Mouse (Mus musculus): ENCODE results near the gene Limk1. TPM values are rescaled to one million over a fixed set of nuclear protein-coding genes. Genes with fewer than 3 reads are reported as not detected.

Limk1 gene
- polyA plus RNA-seq, 1 experiment from 2014 or later = 1.7 TPM

DNA sequence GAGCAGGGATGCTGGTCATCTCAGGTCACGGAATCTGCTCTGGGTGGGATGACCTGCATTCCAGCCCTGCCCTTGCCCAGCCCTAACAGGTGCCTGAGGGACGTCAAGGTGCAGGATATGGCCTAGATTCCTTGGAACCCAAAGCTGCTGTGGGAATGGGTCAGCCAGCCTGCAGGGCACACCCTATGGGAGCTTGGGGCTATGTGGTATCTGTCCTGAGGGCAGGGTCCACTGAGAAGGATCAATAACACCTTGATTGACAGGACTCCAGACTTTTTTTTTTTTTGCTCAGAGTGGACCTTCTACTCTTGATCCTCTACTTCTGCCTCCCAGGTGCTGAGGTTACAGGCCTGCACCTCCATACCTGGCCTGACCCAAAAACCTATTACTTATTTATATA is 41.0 kb downstream of the Limk1 start:
- no peak overlapping the region for H3K4me3 ChIP-seq (ENCODE audit: low read depth, low read length)
- no peaks in the 10 kb centered on the region for H3K36me3 ChIP-seq (ENCODE audit: control insufficient read depth, insufficient read depth, low read length)
- H3K9me3 ChIP-seq (ENCODE audit: control insufficient read depth, low read length) = no peaks in the 10 kb centered on the region
- ATAC-seq (replicated peaks; ENCODE audit: low FRiP score) (peak; percentile 58; the same call in 1 of the 2 replicates), DNase-seq (ENCODE audit: low spot score) (no peak)
- no peak overlapping the region for H3K4me2 ChIP-seq
- H3K4me1 ChIP-seq (replicated peaks; ENCODE audit: control insufficient read depth, insufficient read depth, low read length) = no peaks in the 10 kb centered on the region; the same call in 1 of the 2 replicates
- no peaks in the 10 kb centered on the region for H3K27me3 ChIP-seq (replicated peaks; ENCODE audit: control insufficient read depth, insufficient read depth, low read length)
- no peak overlapping the region for H3K27ac ChIP-seq (ENCODE audit: low read depth, low read length)
- H3K9ac ChIP-seq (ENCODE audit: low read depth, low read length) = no peak overlapping the region
- 71% methylated on average over 2 of the region's 2 CpGs for WGBS

DNA sequence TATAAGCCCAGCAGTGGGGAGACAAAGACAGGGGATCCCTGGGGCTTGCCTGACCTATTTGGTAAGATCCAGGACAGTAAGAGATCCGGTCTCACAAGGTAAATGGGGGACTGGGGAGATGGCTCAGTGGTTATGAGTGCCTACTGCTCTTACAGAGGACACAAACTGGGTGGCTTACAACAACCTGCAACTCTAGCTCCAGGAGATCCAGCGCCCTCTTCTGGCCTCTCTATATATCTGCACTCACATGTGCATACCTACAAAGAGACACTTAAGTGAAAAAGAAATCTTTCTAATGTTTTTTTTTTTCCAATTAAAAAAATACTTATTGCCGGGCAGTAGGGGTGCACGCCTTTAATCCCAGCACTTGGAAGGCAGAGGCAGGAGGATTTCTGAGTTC is 41.9 kb downstream of the Limk1 start:
- Histone ChIP-seq H3K9me3 (ENCODE audit: control insufficient read depth, low read length) (no peaks in the 10 kb centered on the region), H3K4me3 (ENCODE audit: low read depth, low read length) (no peak overlapping the region), H3K4me1 (replicated peaks; ENCODE audit: control insufficient read depth, insufficient read depth, low read length) (no peaks in the 10 kb centered on the region; the same call in 1 of the 2 replicates), H3K4me2 (no peak overlapping the region), H3K27ac (ENCODE audit: low read depth, low read length) (no peak overlapping the region), H3K27me3 (replicated peaks; ENCODE audit: control insufficient read depth, insufficient read depth, low read length) (no peaks in the 10 kb centered on the region), H3K36me3 (ENCODE audit: control insufficient read depth, insufficient read depth, low read length) (no peaks in the 10 kb centered on the region), H3K9ac (ENCODE audit: low read depth, low read length) (no peak overlapping the region)
- DNase-seq (ENCODE audit: low spot score) (no peak), ATAC-seq (replicated peaks; ENCODE audit: low FRiP score) (no peak)
- 64% methylated on average over 4 of the region's 4 CpGs for WGBS

DNA sequence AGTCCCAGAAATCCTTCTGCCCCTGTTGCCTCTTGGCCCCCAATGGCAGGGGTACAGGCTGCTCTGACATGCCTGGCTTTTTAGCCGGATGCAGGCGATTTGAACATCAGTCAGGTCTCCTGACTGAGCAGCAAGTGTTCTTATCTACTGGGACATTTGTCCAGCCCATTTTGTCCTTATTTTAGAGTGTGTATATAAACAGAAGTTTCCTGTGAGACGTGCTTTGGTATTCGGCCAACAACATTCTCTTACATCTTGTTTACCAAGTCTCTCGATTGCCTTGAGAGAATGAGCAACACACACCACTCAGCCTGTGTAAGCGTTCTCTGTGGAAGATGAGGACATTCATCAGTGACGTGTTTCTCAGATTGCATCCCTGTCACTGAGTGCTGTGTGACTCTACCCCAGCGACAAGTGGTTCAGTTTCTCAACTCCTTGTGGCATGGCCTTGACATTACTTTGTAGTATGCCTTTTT is 43.7 kb downstream of the Limk1 start:
- H3K4me3 ChIP-seq (ENCODE audit: low read depth, low read length) = no peak overlapping the region
- H3K9ac ChIP-seq (ENCODE audit: low read depth, low read length) = no peak overlapping the region
- ATAC-seq (replicated peaks; ENCODE audit: low FRiP score) = no peak
- no peak for DNase-seq (ENCODE audit: low spot score)
- no peak overlapping the region for H3K27ac ChIP-seq (ENCODE audit: low read depth, low read length)
- H3K9me3 ChIP-seq (ENCODE audit: control insufficient read depth, low read length) = no peaks in the 10 kb centered on the region
- no peaks in the 10 kb centered on the region for H3K36me3 ChIP-seq (ENCODE audit: control insufficient read depth, insufficient read depth, low read length)
- H3K4me1 ChIP-seq (replicated peaks; ENCODE audit: control insufficient read depth, insufficient read depth, low read length) = peaks cover 2% of the 10 kb centered on the region; the same call in 1 of the 2 replicates
- H3K4me2 ChIP-seq = no peak overlapping the region
- WGBS = 56% methylated on average over 8 of the region's 8 CpGs
- H3K27me3 ChIP-seq (replicated peaks; ENCODE audit: control insufficient read depth, insufficient read depth, low read length) = no peaks in the 10 kb centered on the region

DNA sequence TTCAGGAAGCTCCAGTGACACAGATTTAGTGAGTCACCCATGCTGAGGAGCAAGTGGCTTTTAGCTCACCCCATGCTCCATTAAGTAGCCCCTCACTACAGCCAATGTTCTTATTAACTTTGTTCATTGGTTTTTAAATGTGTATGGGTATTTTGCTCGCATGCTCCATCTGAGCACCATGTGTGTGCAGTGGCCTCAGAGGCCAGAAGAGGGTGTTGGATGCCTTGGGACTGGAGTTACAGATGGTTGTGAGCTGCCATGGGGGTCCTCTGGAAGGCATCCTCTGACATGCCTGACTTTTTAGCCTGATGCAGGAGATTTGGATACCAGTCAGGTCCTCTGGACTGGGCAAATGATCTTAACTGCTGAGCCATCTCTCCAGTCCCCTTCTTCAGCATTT is 44.3 kb downstream of the Limk1 start:
- H3K4me3 ChIP-seq (ENCODE audit: low read depth, low read length) = no peak overlapping the region
- H3K27ac ChIP-seq (ENCODE audit: low read depth, low read length) = no peak overlapping the region
- ATAC-seq (replicated peaks; ENCODE audit: low FRiP score) (no peak), DNase-seq (ENCODE audit: low spot score) (no peak)
- no peaks in the 10 kb centered on the region for H3K36me3 ChIP-seq (ENCODE audit: control insufficient read depth, insufficient read depth, low read length)
- H3K9ac ChIP-seq (ENCODE audit: low read depth, low read length) = no peak overlapping the region
- no peak overlapping the region for H3K4me2 ChIP-seq
- no peaks in the 10 kb centered on the region for H3K27me3 ChIP-seq (replicated peaks; ENCODE audit: control insufficient read depth, insufficient read depth, low read length)
- 81% methylated on average over 1 of the region's 1 CpGs for WGBS
- peaks cover 3% of the 10 kb centered on the region; the same call in 1 of the 2 replicates for H3K4me1 ChIP-seq (replicated peaks; ENCODE audit: control insufficient read depth, insufficient read depth, low read length)
- H3K9me3 ChIP-seq (ENCODE audit: control insufficient read depth, low read length) = no peaks in the 10 kb centered on the region

DNA sequence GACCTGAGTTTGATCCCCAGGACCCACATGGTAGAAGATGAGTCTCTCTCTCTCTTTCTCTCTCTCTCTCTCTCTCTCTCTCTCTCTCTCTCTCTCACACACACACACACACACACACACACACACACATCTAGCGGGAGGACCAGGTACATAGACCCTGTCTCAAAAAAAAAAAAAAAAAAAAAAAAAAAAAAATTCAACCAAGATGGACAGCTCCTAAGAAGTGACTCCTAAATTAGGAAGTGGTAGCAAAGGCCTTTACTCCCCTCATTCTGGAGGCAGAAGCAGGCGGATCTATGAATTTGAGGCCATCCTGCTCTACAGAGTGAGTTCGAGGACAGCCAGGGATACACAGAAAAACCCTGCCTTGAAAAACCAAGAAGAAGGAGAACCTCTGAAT is 48.0 kb downstream of the Limk1 start:
- Histone ChIP-seq H3K4me1 (replicated peaks; ENCODE audit: control insufficient read depth, insufficient read depth, low read length) (peaks cover 12% of the 10 kb centered on the region), H3K9ac (ENCODE audit: low read depth, low read length) (no peak overlapping the region), H3K4me3 (ENCODE audit: low read depth, low read length) (no peak overlapping the region), H3K9me3 (ENCODE audit: control insufficient read depth, low read length) (no peaks in the 10 kb centered on the region), H3K4me2 (no peak overlapping the region), H3K27ac (ENCODE audit: low read depth, low read length) (no peak overlapping the region), H3K27me3 (replicated peaks; ENCODE audit: control insufficient read depth, insufficient read depth, low read length) (no peaks in the 10 kb centered on the region), H3K36me3 (ENCODE audit: control insufficient read depth, insufficient read depth, low read length) (peaks cover 6% of the 10 kb centered on the region)
- ATAC-seq (replicated peaks; ENCODE audit: low FRiP score) (no peak), DNase-seq (ENCODE audit: low spot score) (no peak)
- 87% methylated on average over 3 of the region's 3 CpGs for WGBS

DNA sequence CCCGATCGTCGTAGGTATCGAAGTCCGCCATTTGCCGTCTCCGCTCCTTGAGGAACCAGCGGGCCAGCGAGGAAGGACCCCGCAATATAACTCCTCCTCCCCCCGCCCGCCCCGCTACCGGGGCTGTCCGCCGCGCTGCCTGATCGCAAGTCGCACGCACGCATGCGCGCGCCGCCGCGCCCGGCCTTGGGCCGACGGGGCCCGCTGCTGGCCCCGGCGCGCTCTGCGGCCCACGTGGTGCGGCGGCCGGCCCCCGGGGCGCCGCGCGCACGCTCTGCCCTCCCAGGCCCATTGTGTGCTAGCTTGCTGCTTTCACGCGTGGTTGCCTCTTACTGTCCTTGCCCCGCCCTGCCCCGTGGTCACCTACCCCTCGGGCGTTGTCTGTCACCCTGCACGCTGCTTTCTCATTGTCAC is 49.1 kb downstream of the Limk1 start, which contains the start of gene Eif4h:
TSS of gene Eif4h (minus strand) at position 222 of the 414 bp plus-strand sequence.
- Histone ChIP-seq H3K4me2 (peak within 1 kb of the TSS; percentile 85), H3K36me3 (ENCODE audit: control insufficient read depth, insufficient read depth, low read length) (peaks cover 11% of the 10 kb centered on the region), H3K27ac (ENCODE audit: low read depth, low read length) (peak within 1 kb of the TSS; percentile 88), H3K9ac (ENCODE audit: low read depth, low read length) (peak within 1 kb of the TSS; percentile 99), H3K4me1 (replicated peaks; ENCODE audit: control insufficient read depth, insufficient read depth, low read length) (peaks cover 12% of the 10 kb centered on the region), H3K9me3 (ENCODE audit: control insufficient read depth, low read length) (no peaks in the 10 kb centered on the region), H3K27me3 (replicated peaks; ENCODE audit: control insufficient read depth, insufficient read depth, low read length) (no peaks in the 10 kb centered on the region), H3K4me3 (ENCODE audit: low read depth, low read length) (peak within 1 kb of the TSS; percentile 93)
- peak; percentile 90 for ATAC-seq (replicated peaks; ENCODE audit: low FRiP score)
- under 1% methylated on average over 50 of the region's 52 CpGs for WGBS
- DNase-seq (ENCODE audit: low spot score) = peak; percentile 96

DNA sequence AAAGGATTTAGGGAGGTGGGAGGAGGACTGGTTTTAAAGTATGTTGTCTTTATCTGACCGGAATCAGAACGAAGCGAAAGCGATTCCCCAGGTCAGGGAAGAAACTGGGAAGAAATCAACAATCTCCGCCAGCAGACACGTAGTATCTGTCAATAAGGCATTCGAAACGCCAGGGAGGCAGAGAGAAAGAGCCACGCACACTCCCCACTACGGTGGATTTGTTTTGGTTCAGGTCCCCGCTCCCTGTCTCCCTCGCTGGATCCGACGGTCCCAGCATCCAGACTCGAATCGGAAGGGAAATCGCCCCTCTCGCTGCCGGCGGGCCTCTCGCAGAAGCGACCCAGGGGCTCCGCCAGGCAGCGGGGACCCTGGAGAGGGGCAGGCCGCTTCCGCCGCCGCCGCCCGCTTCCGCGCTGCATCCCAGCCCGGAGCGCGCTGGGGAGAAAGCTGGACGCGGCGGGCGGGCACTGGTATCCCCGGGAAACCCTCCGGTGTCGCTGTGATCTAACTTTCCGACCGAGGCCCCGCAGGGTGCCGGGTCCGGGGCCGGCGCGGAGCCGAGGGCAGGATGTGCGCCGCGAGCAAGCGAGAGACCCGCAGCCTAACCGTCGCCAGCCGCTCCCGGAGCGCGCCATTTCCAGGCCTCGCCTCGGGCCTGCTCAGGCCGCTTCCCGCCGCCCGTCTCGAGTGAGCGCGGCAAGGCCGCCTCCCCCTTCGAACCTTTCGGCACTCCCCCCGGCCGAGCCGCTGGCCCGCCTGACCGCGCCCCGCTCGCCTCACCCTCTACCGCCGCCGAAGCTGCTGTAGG is 49.7 kb downstream of the Limk1 start:
- Histone ChIP-seq H3K27me3 (replicated peaks; ENCODE audit: control insufficient read depth, insufficient read depth, low read length) (no peaks in the 10 kb centered on the region), H3K9me3 (ENCODE audit: control insufficient read depth, low read length) (no peaks in the 10 kb centered on the region), H3K27ac (ENCODE audit: low read depth, low read length) (peak overlapping the region; percentile 88), H3K4me2 (peak overlapping the region; percentile 85), H3K4me1 (replicated peaks; ENCODE audit: control insufficient read depth, insufficient read depth, low read length) (peaks cover 12% of the 10 kb centered on the region), H3K36me3 (ENCODE audit: control insufficient read depth, insufficient read depth, low read length) (peaks cover 11% of the 10 kb centered on the region), H3K9ac (ENCODE audit: low read depth, low read length) (peak overlapping the region; percentile 99), H3K4me3 (ENCODE audit: low read depth, low read length) (peak overlapping the region; percentile 93)
- no peak for DNase-seq (ENCODE audit: low spot score)
- WGBS = 1% methylated on average over 85 of the region's 85 CpGs
- peak; percentile 69 for ATAC-seq (replicated peaks; ENCODE audit: low FRiP score)

DNA sequence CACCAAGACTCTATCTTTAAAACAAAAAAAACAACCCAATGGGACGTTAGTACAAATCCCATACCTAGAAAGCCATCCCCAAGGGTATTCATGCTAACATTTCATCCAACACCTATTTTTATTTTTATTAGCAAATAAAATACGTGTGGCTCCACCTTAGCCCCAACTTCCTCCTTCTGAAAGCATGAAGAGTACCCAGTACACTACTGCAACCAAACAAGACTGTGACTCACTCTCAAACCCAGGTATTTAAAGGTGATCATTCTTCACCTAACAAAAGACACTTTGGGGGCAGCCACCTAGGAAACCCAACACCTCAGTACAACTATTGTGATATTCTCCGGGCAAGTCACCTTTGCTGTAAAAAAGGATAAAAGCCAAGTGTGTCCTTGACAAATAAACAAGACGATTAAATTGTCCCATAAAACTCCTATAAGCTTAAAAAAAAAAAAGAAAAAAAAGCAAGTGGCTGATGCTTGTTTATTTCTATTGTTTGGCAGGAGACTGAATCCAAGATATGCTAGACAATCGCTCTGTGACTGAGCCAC is 50.5 kb downstream of the Limk1 start:
- no peaks in the 10 kb centered on the region for H3K9me3 ChIP-seq (ENCODE audit: control insufficient read depth, low read length)
- ATAC-seq (replicated peaks; ENCODE audit: low FRiP score) (no peak), DNase-seq (ENCODE audit: low spot score) (no peak)
- H3K9ac ChIP-seq (ENCODE audit: low read depth, low read length) = peak overlapping the region; percentile 99
- peaks cover 18% of the 10 kb centered on the region for H3K36me3 ChIP-seq (ENCODE audit: control insufficient read depth, insufficient read depth, low read length)
- H3K4me1 ChIP-seq (replicated peaks; ENCODE audit: control insufficient read depth, insufficient read depth, low read length) = peaks cover 12% of the 10 kb centered on the region
- H3K27me3 ChIP-seq (replicated peaks; ENCODE audit: control insufficient read depth, insufficient read depth, low read length) = no peaks in the 10 kb centered on the region
- peak overlapping the region; percentile 85 for H3K4me2 ChIP-seq
- H3K4me3 ChIP-seq (ENCODE audit: low read depth, low read length) = peak overlapping the region; percentile 93
- whole genome bisulfite sequencing = 23% methylated on average over 5 of the region's 5 CpGs
- H3K27ac ChIP-seq (ENCODE audit: low read depth, low read length) = peak overlapping the region; percentile 88; the same call in 1 of the 2 replicates
